Mouse (Mus musculus) cerebellum, adult 9-10 months (tissue): ENCODE measurements around the gene 9130023H24Rik.
A peak's percentile ranks its signal among the peaks of the same experiment; 100 is the strongest.

Experiments used
- DNase-seq: peaks from one replicate; pipeline ENCODE4 v3.0.0; 2022

Gene 9130023H24Rik

GRCm38 (mm10) chr7:128246496-128247391 lies 8.9 kb upstream of the 9130023H24Rik start, which contains the start of gene Tgfb1i1:
TSS of gene Tgfb1i1 (plus strand) at chr7:128246812.
- DNase-seq, result peak; percentile 62

- DNase-seq, result peak; percentile 28
Observed at GRCm38 (mm10) chr7:128245547-128245946, 7.7 kb upstream of the 9130023H24Rik start.

GRCm38 (mm10) chr7:128244410-128245025 lies 6.7 kb upstream of the 9130023H24Rik start:
- DNase-seq, result peak; percentile 26

GRCm38 (mm10) chr7:128243921-128244320 lies 6.1 kb upstream of the 9130023H24Rik start:
- DNase-seq, result peak; percentile 17

- DNase-seq, result peak; percentile 20
Observed at GRCm38 (mm10) chr7:128242331-128242730, 4.5 kb upstream of the 9130023H24Rik start.

GRCm38 (mm10) chr7:128240131-128240784 lies 2.4 kb upstream of the 9130023H24Rik start:
- DNase-seq, result peak; percentile 59

- DNase-seq, result peak; percentile 67
Observed at GRCm38 (mm10) chr7:128238991-128239390, 1.2 kb upstream of the 9130023H24Rik start.

GRCm38 (mm10) chr7:128237593-128237926 lies 271 bp downstream of the 9130023H24Rik start:
- DNase-seq, result no peak

- peak; percentile 91 for DNase-seq
Observed at GRCm38 (mm10) chr7:128236856-128237592, 807 bp downstream of the 9130023H24Rik start, which contains the start of gene Armc5. TSS of gene Armc5 (plus strand) at chr7:128237342.

- DNase-seq, result peak; percentile 54
Observed at GRCm38 (mm10) chr7:128236426-128236825, 1.4 kb downstream of the 9130023H24Rik start.

GRCm38 (mm10) chr7:128235481-128235880 lies 2.4 kb downstream of the 9130023H24Rik start:
- DNase-seq, result peak; percentile 29

GRCm38 (mm10) chr7:128234796-128235195 lies 3.0 kb downstream of the 9130023H24Rik start:
- DNase-seq, result peak; percentile 14

- DNase-seq, result no peak
Observed at GRCm38 (mm10) chr7:128231741-128232140, 6.1 kb downstream of the 9130023H24Rik start.

- no peak for DNase-seq
Observed at GRCm38 (mm10) chr7:128220936-128221335, 16.9 kb downstream of the 9130023H24Rik start.

GRCm38 (mm10) chr7:128219952-128220351 lies 17.9 kb downstream of the 9130023H24Rik start:
- DNase-seq, result no peak

- no peak for DNase-seq
Observed at GRCm38 (mm10) chr7:128209826-128210225, 28.0 kb downstream of the 9130023H24Rik start.

GRCm38 (mm10) chr7:128208187-128208586 lies 29.6 kb downstream of the 9130023H24Rik start:
- peak; percentile 68 for DNase-seq

GRCm38 (mm10) chr7:128206152-128206551 lies 31.7 kb downstream of the 9130023H24Rik start, which contains the start of gene Cox6a2:
TSS of gene Cox6a2 (minus strand) at chr7:128206387.
- DNase-seq, result no peak

GRCm38 (mm10) chr7:128205695-128206094 lies 32.1 kb downstream of the 9130023H24Rik start:
- DNase-seq, result no peak

GRCm38 (mm10) chr7:128204179-128204578 lies 33.7 kb downstream of the 9130023H24Rik start:
- no peak for DNase-seq

- DNase-seq, result no peak
Observed at GRCm38 (mm10) chr7:128203071-128203470, 34.8 kb downstream of the 9130023H24Rik start.

- no peak for DNase-seq
Observed at GRCm38 (mm10) chr7:128201607-128202006, 36.2 kb downstream of the 9130023H24Rik start.
